Mouse (Mus musculus) kidney, embryonic 14.5 days (tissue): ENCODE measurements around the gene Olfr1415. TPM values are rescaled to one million over a fixed set of nuclear protein-coding genes. Genes with fewer than 3 reads are reported as not detected.
"Not testable (repeated sequence)": the region's sequence is repeated elsewhere in the genome, so short reads cannot be mapped to it uniquely, and the experiment has no call there.

Experiments used
- ATAC-seq: fragments of 200-750 bp; cut with Nextera tagmentation; 2 replicates; pipeline ENCODE4 v1.8.0; 2017; ENCODE audit warnings: moderate number of reproducible peaks, mild to moderate bottlenecking, moderate TSS enrichment, moderate library complexity; ENCODE audit not compliant: low FRiP score, low TSS enrichment
- H3K27ac ChIP-seq: fragments of 300-500 bp; sonication (generic); 2 replicates; pipeline ENCODE4 v1.5.1; 2014; ENCODE audit warnings: low read depth, mild to moderate bottlenecking, low read length, moderate library complexity, mixed read lengths
- H3K27me3 ChIP-seq: fragments of 300-500 bp; sonication (generic); 2 replicates; pipeline ENCODE4 v1.6.1; 2014; ENCODE audit warnings: mild to moderate bottlenecking, low read length; ENCODE audit not compliant: control insufficient read depth, insufficient read depth
- H3K36me3 ChIP-seq: fragments of 300-500 bp; sonication (generic); 2 replicates; pipeline ENCODE4 v1.6.1; 2014; ENCODE audit warnings: low read length, mixed read lengths; ENCODE audit not compliant: control insufficient read depth, insufficient read depth
- H3K4me1 ChIP-seq: fragments of 300-500 bp; sonication (generic); 2 replicates; pipeline ENCODE4 v1.6.1; 2014; ENCODE audit warnings: low read length, mixed read lengths; ENCODE audit not compliant: control insufficient read depth, insufficient read depth
- H3K4me2 ChIP-seq: fragments of 300-500 bp; sonication (generic); replicated peaks from 2 replicates; pipeline ENCODE4 v1.6.1; 2014; ENCODE audit warnings: low read depth, mild to moderate bottlenecking, low read length
- H3K4me3 ChIP-seq: fragments of 300-500 bp; sonication (generic); 2 replicates; pipeline ENCODE4 v1.5.1; 2014; ENCODE audit warnings: mild to moderate bottlenecking, low read length
- H3K9ac ChIP-seq: fragments of 300-500 bp; sonication (generic); 2 replicates; pipeline ENCODE4 v1.6.1; 2014; ENCODE audit warnings: low read depth, mild to moderate bottlenecking, low read length, moderate library complexity
- H3K9me3 ChIP-seq: fragments of 300-500 bp; sonication (generic); 2 replicates; pipeline ENCODE4 v1.6.1; 2016; ENCODE audit warnings: low read length; ENCODE audit not compliant: control insufficient read depth
- WGBS: fragments of 180-500 bp; shearing (Covaris S2); extraction: QIAGEN DNeasy Blood & Tissue Kit; methylation state at CpG from one replicate; pipeline ENCODE4 v1.1.7; 2014; 5-methylcytosine and 5-hydroxymethylcytosine counted together
- polyA plus RNA-seq: library from polyadenylated mRNA; unstranded; fragments of >200 nt; fragmentation: Nextera tagmentation; extraction: Ambion mirVana; gene quantifications from 2 replicates; pipeline ENCODE4 v1.2.1, GENCODE M21; 2014

Gene Olfr1415
- polyA plus RNA-seq = not detected in 2 replicates

GRCm38 (mm10) chr1:92496001-92496400, at the start of gene Olfr1415:
TSS of gene Olfr1415 (minus strand) at chr1:92496101.
- no peaks in the 10 kb centered on the region for H3K36me3 ChIP-seq
- H3K4me1 ChIP-seq = no peaks in the 10 kb centered on the region
- no peak within 1 kb of the TSS for H3K4me3 ChIP-seq
- WGBS = 76% methylated on average over 2 of the region's 2 CpGs
- no peak within 1 kb of the TSS for H3K4me2 ChIP-seq
- H3K27ac ChIP-seq = no peak within 1 kb of the TSS
- no peaks in the 10 kb centered on the region for H3K27me3 ChIP-seq
- no peak for ATAC-seq
- no peaks in the 10 kb centered on the region for H3K9me3 ChIP-seq
- H3K9ac ChIP-seq = no peak within 1 kb of the TSS

DNA sequence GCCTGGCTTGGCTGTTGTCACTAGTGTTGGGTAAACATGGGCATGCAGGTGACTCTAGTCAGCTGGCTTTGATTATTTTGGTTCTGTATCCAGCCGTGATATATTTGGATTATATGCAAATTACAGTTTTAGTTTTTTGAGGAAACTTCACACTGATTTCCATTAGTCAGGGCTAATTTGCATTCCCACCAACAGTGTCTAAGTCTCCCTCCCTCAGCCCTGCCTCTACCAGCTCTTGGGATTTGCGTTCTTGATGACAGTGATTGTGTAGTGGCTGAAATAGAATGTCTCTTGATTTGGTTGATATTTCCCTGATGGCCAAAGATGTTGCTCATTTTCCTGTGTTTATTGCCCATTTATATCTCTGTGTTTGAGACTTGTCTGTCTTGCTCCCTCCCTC, 43.2 kb upstream of the Olfr1415 start:
- WGBS = 57% methylated on average over 2 of the region's 2 CpGs
- H3K4me1 ChIP-seq = no peaks in the 10 kb centered on the region
- no peak overlapping the region for H3K9ac ChIP-seq
- H3K4me2 ChIP-seq = no peak overlapping the region
- no peak overlapping the region for H3K27ac ChIP-seq
- no peaks in the 10 kb centered on the region for H3K36me3 ChIP-seq
- no peak overlapping the region for H3K4me3 ChIP-seq
- no peaks in the 10 kb centered on the region for H3K27me3 ChIP-seq
- no peak for ATAC-seq
- no peaks in the 10 kb centered on the region for H3K9me3 ChIP-seq

DNA sequence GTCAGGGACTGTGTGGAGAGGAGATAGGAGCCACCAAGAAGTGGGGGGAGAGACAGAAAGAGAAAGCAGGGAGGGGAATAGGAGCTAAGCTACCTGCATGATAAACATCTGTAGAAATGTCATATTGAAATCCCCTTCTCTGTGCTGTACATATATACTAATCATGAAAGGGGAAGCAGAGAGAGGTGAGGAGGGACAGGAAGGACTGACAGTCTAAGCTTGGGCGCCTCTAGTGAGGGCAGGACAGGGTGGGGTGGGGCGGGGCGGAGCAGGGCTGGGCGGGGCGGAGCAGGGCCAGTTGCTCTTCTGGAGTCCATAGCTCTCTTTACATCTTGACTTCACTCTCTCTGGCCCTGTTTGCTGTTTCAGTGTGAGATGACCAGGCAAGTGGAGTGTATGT, 41.1 kb upstream of the Olfr1415 start:
- 41% methylated on average over 5 of the region's 5 CpGs for WGBS
- Histone ChIP-seq H3K4me2 (no peak overlapping the region), H3K9me3 (no peaks in the 10 kb centered on the region), H3K4me3 (no peak overlapping the region), H3K27me3 (no peaks in the 10 kb centered on the region), H3K36me3 (no peaks in the 10 kb centered on the region), H3K9ac (no peak overlapping the region), H3K27ac (no peak overlapping the region), H3K4me1 (no peaks in the 10 kb centered on the region)
- ATAC-seq = no peak

GRCm38 (mm10) chr1:92523764-92524163, 27.9 kb upstream of the Olfr1415 start:
- Histone ChIP-seq H3K9me3 (no peaks in the 10 kb centered on the region), H3K9ac (no peak overlapping the region), H3K4me2 (no peak overlapping the region), H3K27ac (no peak overlapping the region), H3K4me3 (no peak overlapping the region), H3K36me3 (no peaks in the 10 kb centered on the region), H3K4me1 (no peaks in the 10 kb centered on the region), H3K27me3 (no peaks in the 10 kb centered on the region)
- WGBS = 86% methylated on average over 3 of the region's 3 CpGs
- no peak for ATAC-seq

DNA sequence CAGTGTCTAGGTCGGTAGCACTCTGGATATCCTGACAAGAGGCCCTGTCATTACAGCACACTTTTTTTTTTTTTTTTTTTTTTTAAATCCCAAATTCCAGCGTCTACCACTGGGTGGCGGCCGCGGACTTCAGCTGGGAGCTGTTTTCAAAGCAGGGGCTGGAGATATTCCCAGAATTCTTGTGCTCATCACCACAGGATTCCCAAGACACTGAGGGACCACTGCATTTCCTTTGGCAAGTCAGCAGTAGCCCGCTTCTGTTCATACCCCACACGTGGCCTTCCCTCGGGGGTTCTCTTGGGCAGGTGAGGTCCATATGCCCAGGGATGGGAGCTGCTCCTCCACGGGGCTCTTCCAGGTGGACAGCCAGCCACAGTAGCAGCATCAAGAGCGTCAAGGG, 25.5 kb upstream of the Olfr1415 start:
- peak; percentile 32; the same call in 1 of the 2 replicates for ATAC-seq
- Histone ChIP-seq H3K4me2 (no peak overlapping the region), H3K27me3 (no peaks in the 10 kb centered on the region), H3K36me3 (no peaks in the 10 kb centered on the region), H3K4me3 (no peak overlapping the region), H3K27ac (no peak overlapping the region), H3K4me1 (no peaks in the 10 kb centered on the region), H3K9me3 (no peaks in the 10 kb centered on the region), H3K9ac (no peak overlapping the region)
- WGBS = 20% methylated on average over 10 of the region's 10 CpGs

- no peak overlapping the region for H3K9ac ChIP-seq
- no peak overlapping the region for H3K4me2 ChIP-seq
- H3K27ac ChIP-seq = no peak overlapping the region
- 83% methylated on average over 6 of the region's 6 CpGs for WGBS
- no peak overlapping the region for H3K4me3 ChIP-seq
- H3K4me1 ChIP-seq = no peaks in the 10 kb centered on the region
- no peaks in the 10 kb centered on the region for H3K36me3 ChIP-seq
- H3K9me3 ChIP-seq = no peaks in the 10 kb centered on the region
- no peaks in the 10 kb centered on the region for H3K27me3 ChIP-seq
- no peak for ATAC-seq
Measured at GRCm38 (mm10) chr1:92519046-92519445, 23.1 kb upstream of the Olfr1415 start.

DNA sequence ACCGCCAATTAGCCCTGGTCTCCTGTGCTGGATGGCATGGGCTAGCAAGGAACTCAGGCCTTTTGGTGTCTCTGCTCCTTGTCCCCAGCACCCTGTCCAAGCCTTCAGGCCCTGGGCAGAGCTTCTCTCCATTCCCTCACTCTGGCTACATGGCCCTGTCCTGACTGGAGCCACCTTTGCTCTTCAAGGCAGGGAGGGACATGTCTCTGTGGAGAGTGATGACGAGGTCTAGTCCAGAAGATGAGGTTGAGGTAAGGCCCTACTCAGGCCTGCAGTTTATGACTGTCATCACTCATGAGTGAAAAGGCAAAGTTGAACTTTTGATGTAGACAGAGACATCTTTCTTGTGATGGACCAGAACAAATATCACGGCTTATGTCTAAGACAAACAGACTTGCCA, 22.7 kb upstream of the Olfr1415 start, which contains the start of gene Olfr1414:
Olfr1414 (minus strand) TSS at position 101 of the 400 bp plus-strand sequence.
- H3K9me3 ChIP-seq = no peaks in the 10 kb centered on the region
- H3K4me1 ChIP-seq = no peaks in the 10 kb centered on the region
- no peak for ATAC-seq
- no peaks in the 10 kb centered on the region for H3K36me3 ChIP-seq
- 85% methylated on average over 3 of the region's 3 CpGs for WGBS
- H3K4me3 ChIP-seq = no peak within 1 kb of the TSS
- no peak within 1 kb of the TSS for H3K4me2 ChIP-seq
- H3K9ac ChIP-seq = no peak within 1 kb of the TSS
- H3K27ac ChIP-seq = no peak within 1 kb of the TSS
- no peaks in the 10 kb centered on the region for H3K27me3 ChIP-seq

- no peak for ATAC-seq
- no peaks in the 10 kb centered on the region for H3K27me3 ChIP-seq
- no peak overlapping the region for H3K9ac ChIP-seq
- H3K4me2 ChIP-seq = no peak overlapping the region
- 74% methylated on average over 11 of the region's 11 CpGs for WGBS
- H3K4me1 ChIP-seq = no peaks in the 10 kb centered on the region
- no peaks in the 10 kb centered on the region for H3K9me3 ChIP-seq
- H3K4me3 ChIP-seq = no peak overlapping the region
- no peak overlapping the region for H3K27ac ChIP-seq
- no peaks in the 10 kb centered on the region for H3K36me3 ChIP-seq
Measured at GRCm38 (mm10) chr1:92515390-92515789, 19.5 kb upstream of the Olfr1415 start.

DNA sequence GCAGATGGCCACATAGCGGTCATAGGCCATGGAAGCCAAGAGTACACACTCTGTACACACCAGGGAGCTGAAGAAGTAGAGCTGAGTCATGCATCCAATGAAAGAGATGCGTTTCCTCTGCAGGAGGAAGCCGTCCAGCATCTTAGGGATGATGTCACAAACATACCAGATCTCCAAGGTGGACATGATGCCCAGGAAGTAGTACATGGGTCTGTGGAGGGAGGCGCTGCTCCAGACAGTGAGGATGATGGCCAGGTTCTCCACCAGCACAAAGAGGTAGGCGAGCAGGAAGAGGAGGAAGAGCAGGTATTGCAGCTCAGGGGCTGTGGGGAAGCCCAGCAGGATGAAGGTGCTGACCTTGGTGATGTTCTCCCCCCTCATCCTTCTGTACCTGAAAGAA, 15.7 kb upstream of the Olfr1415 start:
- H3K27ac ChIP-seq, ATAC-seq, H3K4me1 ChIP-seq, H3K4me3 ChIP-seq, H3K36me3 ChIP-seq, H3K27me3 ChIP-seq, H3K9ac ChIP-seq, H3K9me3 ChIP-seq, H3K4me2 ChIP-seq: not testable (repeated sequence)
- 91% methylated on average over 4 of the region's 5 CpGs for WGBS
